Mouse (Mus musculus): ENCODE results near the gene Tmem223. TPM values are rescaled to one million over a fixed set of nuclear protein-coding genes. Genes with fewer than 3 reads are reported as not detected.

The Tmem223 gene
- polyA plus RNA-seq, 1 experiment from 2014 or later = 123 TPM

- Histone ChIP-seq H3K27me3 (replicated peaks; ENCODE audit: control insufficient read depth, insufficient read depth, low read length) (no peaks in the 10 kb centered on the region), H3K4me3 (ENCODE audit: low read depth, low read length) (peak overlapping the region; percentile 100), H3K36me3 (ENCODE audit: control insufficient read depth, insufficient read depth, low read length) (peaks cover 31% of the 10 kb centered on the region), H3K4me2 (peak overlapping the region; percentile 93), H3K4me1 (replicated peaks; ENCODE audit: control insufficient read depth, insufficient read depth, low read length) (peaks cover 21% of the 10 kb centered on the region), H3K27ac (ENCODE audit: low read depth, low read length) (peak overlapping the region; percentile 98), H3K9ac (ENCODE audit: low read depth, low read length) (peak overlapping the region; percentile 98), H3K9me3 (ENCODE audit: control insufficient read depth, low read length) (no peaks in the 10 kb centered on the region)
- DNase-seq (ENCODE audit: low spot score) = no peak
- under 1% methylated on average over 48 of the region's 48 CpGs for WGBS
- ATAC-seq (replicated peaks; ENCODE audit: low FRiP score) = peak; percentile 48
Observed at GRCm38 (mm10) chr19:8820424-8820956, 49.7 kb downstream of the Tmem223 start.

GRCm38 (mm10) chr19:8821146-8821545 lies 50.4 kb downstream of the Tmem223 start:
- no peak for DNase-seq (ENCODE audit: low spot score)
- Histone ChIP-seq H3K27ac (ENCODE audit: low read depth, low read length) (peak overlapping the region; percentile 98), H3K27me3 (replicated peaks; ENCODE audit: control insufficient read depth, insufficient read depth, low read length) (no peaks in the 10 kb centered on the region), H3K9ac (ENCODE audit: low read depth, low read length) (peak overlapping the region; percentile 98), H3K4me2 (peak overlapping the region; percentile 93), H3K9me3 (ENCODE audit: control insufficient read depth, low read length) (no peaks in the 10 kb centered on the region), H3K4me1 (replicated peaks; ENCODE audit: control insufficient read depth, insufficient read depth, low read length) (peaks cover 21% of the 10 kb centered on the region), H3K36me3 (ENCODE audit: control insufficient read depth, insufficient read depth, low read length) (peaks cover 33% of the 10 kb centered on the region), H3K4me3 (ENCODE audit: low read depth, low read length) (peak overlapping the region; percentile 100)
- under 1% methylated on average over 7 of the region's 7 CpGs for WGBS
- ATAC-seq (replicated peaks; ENCODE audit: low FRiP score) = no peak

Small RNAs within 50 kb of the gene (microRNA-seq; reads per million reads assigned to microRNA genes)
- gene Mir6992 (ENCODE audit: borderline number of aligned reads) = not detected

Other genes with a start within 250 kb of the Tmem223 start
- 2.0 and 2.9 TPM in 2 replicates for gene Slc22a8, start 179.7 kb upstream of the Tmem223 start, polyA plus RNA-seq (2014; fragmentation: Nextera tagmentation; extraction: Ambion mirVana)
- gene Slc22a6, start 153.0 kb upstream of the Tmem223 start, polyA plus RNA-seq (2014; fragmentation: Nextera tagmentation; extraction: Ambion mirVana) = not detected in 2 replicates
- 0.12 TPM in 1 of 2 replicates, not detected in the other for gene Chrm1, start 107.2 kb upstream of the Tmem223 start, polyA plus RNA-seq (2014; fragmentation: Nextera tagmentation; extraction: Ambion mirVana)
- 150 and 159 TPM in 2 replicates for gene Slc3a2, start 47.6 kb upstream of the Tmem223 start, polyA plus RNA-seq (2014; fragmentation: Nextera tagmentation; extraction: Ambion mirVana)
- 142 and 143 TPM in 2 replicates for gene Wdr74, start 35.2 kb upstream of the Tmem223 start, polyA plus RNA-seq (2014; fragmentation: Nextera tagmentation; extraction: Ambion mirVana)
- gene 1700092M07Rik, start 30.3 kb upstream of the Tmem223 start, polyA plus RNA-seq (2014; fragmentation: Nextera tagmentation; extraction: Ambion mirVana) = 1.7 and 2.0 TPM in 2 replicates
- 69.5 and 73.1 TPM in 2 replicates for gene Stx5a, start 29.6 kb upstream of the Tmem223 start, polyA plus RNA-seq (2014; fragmentation: Nextera tagmentation; extraction: Ambion mirVana)
- 197 and 198 TPM in 2 replicates for gene Nxf1, start 13.9 kb upstream of the Tmem223 start, polyA plus RNA-seq (2014; fragmentation: Nextera tagmentation; extraction: Ambion mirVana)
- 116 and 119 TPM in 2 replicates for gene Tmem179b, start 3.5 kb downstream of the Tmem223 start, polyA plus RNA-seq (2014; fragmentation: Nextera tagmentation; extraction: Ambion mirVana)
- 25.9 TPM in 2 replicates for gene Taf6l, start 15.4 kb downstream of the Tmem223 start, polyA plus RNA-seq (2014; fragmentation: Nextera tagmentation; extraction: Ambion mirVana)
- 152 and 159 TPM in 2 replicates for gene Polr2g, start 27.6 kb downstream of the Tmem223 start, polyA plus RNA-seq (2014; fragmentation: Nextera tagmentation; extraction: Ambion mirVana)
- 3.2 and 4.1 TPM in 2 replicates for gene Zbtb3, start 31.6 kb downstream of the Tmem223 start, polyA plus RNA-seq (2014; fragmentation: Nextera tagmentation; extraction: Ambion mirVana)
- 43.8 and 46.8 TPM in 2 replicates for gene Ttc9c, start 48.3 kb downstream of the Tmem223 start, polyA plus RNA-seq (2014; fragmentation: Nextera tagmentation; extraction: Ambion mirVana)
- gene Hnrnpul2, start 49.0 kb downstream of the Tmem223 start, polyA plus RNA-seq (2014; fragmentation: Nextera tagmentation; extraction: Ambion mirVana) = 5.5 and 6.4 TPM in 2 replicates
- gene AC129217.1, start 58.8 kb downstream of the Tmem223 start, polyA plus RNA-seq (2014; fragmentation: Nextera tagmentation; extraction: Ambion mirVana) = 0.40 TPM in 1 of 2 replicates, not detected in the other
- 52.7 and 52.9 TPM in 2 replicates for gene Bscl2, start 66.5 kb downstream of the Tmem223 start, polyA plus RNA-seq (2014; fragmentation: Nextera tagmentation; extraction: Ambion mirVana)
- gene Gng3, start 68.2 kb downstream of the Tmem223 start, polyA plus RNA-seq (2014; fragmentation: Nextera tagmentation; extraction: Ambion mirVana) = 2.1 and 2.3 TPM in 2 replicates
- gene Lrrn4cl, start 79.8 kb downstream of the Tmem223 start, polyA plus RNA-seq (2014; fragmentation: Nextera tagmentation; extraction: Ambion mirVana) = 0.10 and 0.34 TPM in 2 replicates
- gene Ubxn1, start 100.5 kb downstream of the Tmem223 start, polyA plus RNA-seq (2014; fragmentation: Nextera tagmentation; extraction: Ambion mirVana) = 198 and 204 TPM in 2 replicates
- gene Uqcc3, start 109.9 kb downstream of the Tmem223 start, polyA plus RNA-seq (2014; fragmentation: Nextera tagmentation; extraction: Ambion mirVana) = 57.1 and 66.9 TPM in 2 replicates
- gene Lbhd1, start 112.7 kb downstream of the Tmem223 start, polyA plus RNA-seq (2014; fragmentation: Nextera tagmentation; extraction: Ambion mirVana) = 133 and 147 TPM in 2 replicates
- gene Gm49403, start 112.9 kb downstream of the Tmem223 start, polyA plus RNA-seq (2014; fragmentation: Nextera tagmentation; extraction: Ambion mirVana) = not detected in 2 replicates
- 163 and 171 TPM in 2 replicates for gene 1810009A15Rik, start 117.9 kb downstream of the Tmem223 start, polyA plus RNA-seq (2014; fragmentation: Nextera tagmentation; extraction: Ambion mirVana)
- gene Gm49416, start 117.9 kb downstream of the Tmem223 start, polyA plus RNA-seq (2014; fragmentation: Nextera tagmentation; extraction: Ambion mirVana) = not detected in 2 replicates
- gene Ints5, start 122.0 kb downstream of the Tmem223 start, polyA plus RNA-seq (2014; fragmentation: Nextera tagmentation; extraction: Ambion mirVana) = 47.8 and 52.4 TPM in 2 replicates
- 91.8 and 106 TPM in 2 replicates for gene Ganab, start 127.1 kb downstream of the Tmem223 start, polyA plus RNA-seq (2014; fragmentation: Nextera tagmentation; extraction: Ambion mirVana)
- gene B3gat3, start 149.4 kb downstream of the Tmem223 start, polyA plus RNA-seq (2014; fragmentation: Nextera tagmentation; extraction: Ambion mirVana) = 32.3 and 34.8 TPM in 2 replicates
- 2.4 and 3.9 TPM in 2 replicates for gene Rom1, start 158.4 kb downstream of the Tmem223 start, polyA plus RNA-seq (2014; fragmentation: Nextera tagmentation; extraction: Ambion mirVana)
- 22.6 and 26.1 TPM in 2 replicates for gene Eml3, start 158.6 kb downstream of the Tmem223 start, polyA plus RNA-seq (2014; fragmentation: Nextera tagmentation; extraction: Ambion mirVana)
- 75.6 and 81.1 TPM in 2 replicates for gene Mta2, start 170.9 kb downstream of the Tmem223 start, polyA plus RNA-seq (2014; fragmentation: Nextera tagmentation; extraction: Ambion mirVana)
- 42.4 and 43.2 TPM in 2 replicates for gene Tut1, start 182.9 kb downstream of the Tmem223 start, polyA plus RNA-seq (2014; fragmentation: Nextera tagmentation; extraction: Ambion mirVana)
- gene Eef1g, start 196.0 kb downstream of the Tmem223 start, polyA plus RNA-seq (2014; fragmentation: Nextera tagmentation; extraction: Ambion mirVana) = 598 and 618 TPM in 2 replicates
- 2.6 and 3.7 TPM in 2 replicates for gene Ahnak, start 218.3 kb downstream of the Tmem223 start, polyA plus RNA-seq (2014; fragmentation: Nextera tagmentation; extraction: Ambion mirVana)

All from liver, embryonic 11.5 days (tissue).